Mouse (Mus musculus): ENCODE data around the gene Yipf3.

DNA sequence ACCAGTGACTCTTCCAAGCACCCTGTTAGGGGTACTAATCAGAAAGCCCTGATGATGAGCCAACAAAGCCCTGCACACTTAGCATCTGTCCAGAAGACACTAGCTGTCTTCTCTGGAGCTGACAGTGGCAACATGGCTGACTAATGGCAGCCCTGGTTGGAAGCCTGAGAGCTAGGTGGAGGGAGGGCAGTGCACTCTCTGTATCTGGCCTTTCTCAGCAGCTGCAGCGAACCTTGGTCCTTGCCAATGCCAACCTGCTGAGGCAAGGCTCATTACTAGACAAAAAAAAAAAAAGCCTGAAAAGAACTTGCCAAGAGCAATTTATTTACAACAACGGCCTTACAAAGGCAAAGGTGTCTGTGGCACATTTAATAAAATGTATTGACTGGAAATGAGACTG lies 4.3 kb upstream of the Yipf3 start:
- TF ChIP-seq CTCF (IDR thresholded peaks at IDR 0.05; ENCODE audit: low read depth, low read length) (no peak), POLR2A (IDR thresholded peaks at IDR 0.05; ENCODE audit: insufficient read depth, low read length) (no peak)
